Mouse (Mus musculus) frontal cortex, postnatal 36 days (tissue): ENCODE measurements around the gene Ms4a10.

ENCODE experiments used
- DNase-seq, 2 experiments: peaks; one replicate each; pipeline ENCODE4 v3.0.0; 2022; ENCODE audit warnings: low spot score in 2 of 2

Gene Ms4a10

DNA sequence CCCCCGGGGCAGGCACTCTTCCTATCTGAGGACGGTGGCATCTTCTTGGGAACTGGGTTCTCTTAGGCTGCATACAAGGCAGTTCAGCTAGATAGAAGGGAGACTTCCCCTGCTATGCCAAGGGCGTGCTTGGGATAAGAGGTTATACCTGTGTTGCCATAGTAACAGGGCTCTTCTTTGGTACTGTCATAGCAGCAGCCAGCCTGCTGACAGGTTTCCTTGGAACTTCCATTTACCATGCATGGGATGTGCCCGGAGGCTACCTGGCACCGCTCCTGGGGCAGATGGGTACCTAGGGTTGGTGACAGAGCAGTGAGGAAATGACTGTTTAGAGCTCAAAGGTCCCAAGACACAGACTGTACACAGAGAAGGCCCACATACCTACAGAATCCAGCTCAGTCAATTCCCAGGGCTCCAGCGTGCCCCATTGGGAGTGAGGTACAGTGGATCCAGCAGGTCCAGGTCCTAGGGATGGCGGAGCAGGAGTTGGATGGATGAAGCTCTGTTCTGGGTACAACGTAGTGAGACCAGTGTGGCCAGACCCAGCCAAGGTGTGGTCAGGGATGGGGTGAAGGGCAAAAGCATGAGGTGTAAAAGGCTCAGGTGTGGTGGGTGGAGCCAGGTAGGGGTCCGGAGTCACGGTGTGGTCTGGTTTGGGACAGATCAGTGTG lies 56.0 kb downstream of the Ms4a10 start:
- DNase-seq: no peak

GRCm38 (mm10) chr19:10916506-10916905 lies 58.0 kb downstream of the Ms4a10 start:
- DNase-seq: no peak

GRCm38 (mm10) chr19:10914870-10915269 lies 59.6 kb downstream of the Ms4a10 start:
- no peak for DNase-seq

GRCm38 (mm10) chr19:10914291-10914690 lies 60.2 kb downstream of the Ms4a10 start:
- DNase-seq: no peak
